Mouse (Mus musculus) frontal cortex, adult 2 months (tissue): Measurements from ENCODE around the gene Lrrc4b. TPM values are rescaled to one million over a fixed set of nuclear protein-coding genes. Genes with fewer than 3 reads are reported as not detected.

Source experiments
- DNase-seq, 2 experiments: peaks; one replicate each; pipeline ENCODE4 v3.0.0; 2022; ENCODE audit warnings: low spot score in 1 of 2; ENCODE audit errors: extremely low spot score in 1 of 2
- polyA plus RNA-seq: library from polyadenylated mRNA; depleted of rRNA; stranded (reverse); fragments of >200 nt; gene quantifications from 2 replicates; pipeline ENCODE4 v1.2.3, GENCODE M21; 2012

Gene Lrrc4b
- polyA plus RNA-seq, 1 experiment, result 230 TPM

DNA sequence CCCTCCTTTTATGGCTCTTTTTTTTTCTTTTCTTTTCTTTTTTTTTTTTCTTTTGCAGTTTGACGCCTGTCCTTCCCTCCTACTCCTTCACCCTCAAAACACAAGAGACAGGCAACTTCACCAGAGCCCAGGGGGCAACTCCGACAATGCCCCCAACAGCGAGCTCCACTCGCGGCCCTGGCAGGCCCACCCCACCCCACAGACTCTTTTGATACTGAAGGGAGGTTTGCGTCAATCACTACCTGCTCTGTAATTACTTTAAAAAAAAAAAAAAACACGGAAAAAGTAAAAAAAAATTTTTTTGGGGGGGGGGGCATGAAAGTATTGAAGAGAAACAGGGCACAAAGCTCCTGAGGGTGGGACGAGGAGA lies 34.2 kb downstream of the Lrrc4b start:
- DNase-seq, result no peak

DNA sequence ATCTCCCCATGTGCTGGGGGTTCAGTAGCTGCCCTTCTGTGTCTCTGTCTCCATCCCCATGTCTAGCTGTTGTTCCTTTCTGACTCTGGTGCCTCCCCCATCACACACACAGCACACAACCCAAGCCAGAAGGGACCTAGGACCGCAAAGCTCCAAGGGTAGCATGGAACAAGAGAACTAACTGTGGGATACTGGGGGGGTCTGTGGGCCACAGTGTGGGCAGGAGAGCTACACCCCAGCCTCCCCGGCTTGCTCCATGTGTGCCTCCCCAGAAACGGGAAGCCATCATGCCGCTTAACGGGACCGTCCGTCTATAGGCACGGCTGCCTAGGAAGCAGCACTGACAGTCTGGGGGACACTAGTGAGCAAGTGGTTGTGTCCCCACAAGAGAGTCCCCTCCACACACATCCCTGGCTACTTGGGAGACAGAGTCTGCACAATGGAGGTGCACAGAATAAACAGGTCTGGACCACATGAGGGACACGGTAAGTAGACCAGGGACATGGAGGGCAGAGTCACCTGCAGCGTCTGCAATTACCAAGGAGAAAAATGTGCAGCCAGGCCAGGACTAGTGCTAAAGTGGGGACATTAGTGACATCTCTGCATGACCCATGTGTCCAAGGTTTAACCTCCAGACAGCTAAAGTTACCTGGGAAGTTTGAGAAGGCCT lies 34.9 kb downstream of the Lrrc4b start:
- no peak for DNase-seq

DNA sequence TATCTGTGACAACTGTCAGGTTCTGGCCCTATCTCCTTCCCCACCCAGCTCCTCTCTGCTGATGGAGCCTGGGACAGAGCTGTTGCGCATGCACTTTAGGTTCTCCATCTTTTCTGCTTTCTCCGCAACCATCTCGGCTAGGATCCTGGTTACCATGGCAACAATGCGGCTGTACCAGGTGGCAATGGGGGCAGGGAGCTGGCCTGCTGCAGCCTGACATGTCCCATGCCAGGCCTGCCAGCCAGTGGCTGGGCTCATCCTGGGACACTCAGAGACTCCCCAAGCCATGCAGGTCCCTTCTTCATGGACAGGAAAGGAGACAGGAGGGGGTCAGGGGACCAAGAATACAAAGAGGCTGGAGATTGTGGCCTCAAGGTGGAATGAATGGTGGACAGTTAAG lies 35.7 kb downstream of the Lrrc4b start:
- DNase-seq, result peak; percentile 83 to 91

DNA sequence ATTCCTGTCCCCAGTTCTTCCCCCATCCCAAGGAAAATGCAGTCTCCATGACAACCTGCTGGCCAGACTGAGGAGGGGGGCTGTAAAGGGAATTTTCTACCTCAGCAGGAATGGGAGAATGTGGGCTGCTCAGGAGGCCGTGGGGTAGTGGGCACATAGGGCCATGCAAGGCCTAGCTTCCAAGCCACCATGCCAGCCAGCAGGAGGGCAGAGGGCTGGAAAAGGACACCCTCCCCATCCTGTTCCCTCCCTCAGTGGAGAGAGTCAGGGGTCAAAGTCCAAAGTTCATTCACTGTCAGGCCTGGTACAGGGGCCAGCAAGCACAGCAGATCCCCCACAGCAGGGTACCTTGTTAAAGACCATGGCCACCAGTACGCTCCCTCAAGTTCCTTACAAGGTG lies 36.3 kb downstream of the Lrrc4b start, which contains the start of gene Aspdh:
Gene Aspdh (plus strand): TSS at position 281 of the 400 bp plus-strand sequence.
- no peak for DNase-seq

GRCm38 (mm10) chr7:44466006-44466887 lies 37.4 kb downstream of the Lrrc4b start:
- no peak for DNase-seq

DNA sequence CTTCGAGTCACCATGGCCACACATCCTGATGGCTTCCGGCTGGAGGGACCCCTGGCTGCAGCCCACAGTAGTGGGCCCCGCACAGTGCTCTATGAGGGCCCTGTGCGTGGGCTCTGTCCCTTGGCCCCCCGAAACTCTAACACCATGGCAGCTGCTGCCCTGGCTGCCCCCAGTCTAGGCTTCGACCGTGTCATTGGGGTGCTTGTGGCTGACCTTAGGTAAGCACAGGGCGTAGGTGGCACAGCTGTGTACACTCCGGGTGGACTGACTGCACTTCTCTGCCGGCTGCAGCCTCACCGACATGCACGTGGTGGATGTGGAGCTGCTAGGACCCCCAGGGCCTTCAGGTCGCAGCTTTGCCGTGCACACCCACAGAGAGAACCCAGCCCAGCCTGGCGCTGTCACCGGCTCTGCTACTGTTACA lies 38.1 kb downstream of the Lrrc4b start:
- no peak for DNase-seq

GRCm38 (mm10) chr7:44467811-44468411 lies 39.1 kb downstream of the Lrrc4b start, which contains the start of gene Josd2:
Josd2 (plus strand) TSS chr7:44467980.
- DNase-seq, result peak; percentile 98 to 99

DNA sequence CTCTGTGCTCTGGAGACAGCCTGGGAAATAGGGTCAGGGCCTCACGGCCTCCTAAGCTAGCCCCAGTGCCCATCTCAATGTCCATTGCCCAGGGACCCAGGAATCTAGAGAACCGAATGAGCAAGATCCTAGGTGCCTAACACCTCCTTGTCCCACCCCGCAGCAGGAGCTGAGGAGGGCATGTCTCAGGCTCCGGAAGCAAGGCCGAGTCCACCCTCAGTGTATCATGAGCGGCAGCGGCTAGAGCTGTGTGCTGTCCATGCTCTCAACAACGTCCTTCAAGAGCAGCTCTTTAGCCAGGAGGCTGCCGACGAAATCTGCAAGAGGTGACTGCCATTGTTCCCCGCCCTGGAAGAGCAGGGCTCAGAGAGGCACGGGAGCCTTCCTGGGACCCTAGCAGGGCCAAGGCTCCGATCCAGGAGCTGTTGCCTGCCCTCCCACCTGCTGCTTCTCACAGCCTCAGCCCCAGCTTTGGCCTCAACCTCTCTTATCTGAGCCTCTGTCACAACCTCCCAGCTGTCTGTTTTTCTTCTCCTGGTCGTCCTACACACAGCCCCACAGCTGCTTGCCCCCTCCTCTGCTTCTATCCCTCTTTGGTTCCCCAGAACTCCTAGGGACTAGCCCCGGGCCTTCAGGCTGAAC lies 39.9 kb downstream of the Lrrc4b start:
- no peak for DNase-seq

- DNase-seq, result no peak
Measured at GRCm38 (mm10) chr7:44469677-44470675, 41.2 kb downstream of the Lrrc4b start.

DNA sequence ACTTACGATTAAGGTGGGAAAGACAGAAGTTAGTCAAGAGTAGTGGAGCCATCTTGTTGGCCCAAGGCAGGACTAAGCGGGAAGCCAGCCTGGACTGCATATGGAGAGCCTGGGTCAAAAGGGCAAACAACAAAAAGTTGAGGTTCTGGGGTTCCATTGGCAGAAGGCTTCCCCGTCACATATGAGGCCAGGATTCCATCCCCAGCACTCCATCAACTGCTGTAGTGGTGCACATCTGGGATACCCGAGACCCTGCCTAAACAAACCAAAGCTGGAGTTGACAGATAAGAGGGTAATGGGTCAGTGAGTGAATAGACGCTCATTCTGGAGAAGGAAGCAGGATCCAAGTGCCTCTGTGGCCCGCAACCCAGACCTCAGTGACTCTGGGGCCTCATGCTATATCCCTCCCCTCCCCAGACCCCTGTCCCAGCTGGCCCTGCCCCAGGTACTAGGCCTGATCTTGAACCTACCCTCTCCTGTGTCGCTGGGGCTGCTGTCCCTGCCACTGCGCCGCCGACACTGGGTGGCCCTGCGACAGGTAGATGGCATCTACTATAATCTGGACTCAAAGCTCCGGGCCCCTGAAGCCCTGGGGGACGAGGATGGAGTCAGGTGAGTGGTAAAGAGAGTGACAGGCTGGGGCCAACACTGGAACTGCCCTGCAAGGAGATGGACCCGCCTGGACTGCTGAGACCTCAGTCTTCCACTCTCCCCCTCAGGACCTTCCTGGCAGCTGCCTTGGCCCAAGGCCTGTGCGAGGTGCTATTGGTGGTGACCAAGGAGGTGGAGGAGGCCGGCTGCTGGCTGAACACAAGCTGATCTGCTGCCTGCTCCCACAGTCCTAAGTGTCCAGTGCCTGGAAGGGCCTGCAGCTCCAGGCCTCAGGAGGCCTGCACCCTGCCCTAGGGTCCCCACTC lies 42.1 kb downstream of the Lrrc4b start:
- DNase-seq, result no peak

DNA sequence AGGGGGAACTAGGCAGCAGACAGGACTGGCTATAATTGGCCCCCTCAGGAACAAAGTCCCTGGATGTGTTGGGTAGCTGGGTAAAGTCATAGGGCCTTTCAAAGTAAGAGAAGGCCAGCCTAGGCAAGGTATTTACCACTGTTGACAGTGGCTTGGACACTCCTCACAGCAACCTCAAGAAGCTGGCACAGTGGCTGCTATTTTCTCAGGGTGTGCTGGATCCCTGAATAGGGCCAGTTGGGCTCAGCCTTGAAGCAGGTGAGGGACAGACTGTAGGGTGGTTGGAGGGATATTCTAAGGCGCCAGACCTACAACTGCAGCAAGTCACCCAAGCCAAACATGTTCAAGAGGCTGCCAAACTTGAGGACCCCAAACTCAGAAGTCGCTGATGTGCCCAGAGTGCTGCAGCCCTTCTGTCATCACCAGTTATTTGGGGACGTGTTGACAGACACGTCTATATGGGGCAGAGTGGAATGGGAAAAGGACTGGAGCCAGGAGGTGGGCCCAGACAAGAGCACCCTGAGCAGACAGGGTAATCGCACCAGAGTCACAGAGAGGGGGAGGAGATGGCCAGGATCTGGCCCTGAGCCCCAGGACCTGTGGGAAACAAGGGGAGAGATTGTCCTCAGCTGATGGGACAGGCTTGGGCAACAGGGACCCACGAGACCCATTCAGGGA lies 43.2 kb downstream of the Lrrc4b start:
- no peak for DNase-seq

GRCm38 (mm10) chr7:44472558-44472885 lies 43.7 kb downstream of the Lrrc4b start:
- DNase-seq, result no peak

DNA sequence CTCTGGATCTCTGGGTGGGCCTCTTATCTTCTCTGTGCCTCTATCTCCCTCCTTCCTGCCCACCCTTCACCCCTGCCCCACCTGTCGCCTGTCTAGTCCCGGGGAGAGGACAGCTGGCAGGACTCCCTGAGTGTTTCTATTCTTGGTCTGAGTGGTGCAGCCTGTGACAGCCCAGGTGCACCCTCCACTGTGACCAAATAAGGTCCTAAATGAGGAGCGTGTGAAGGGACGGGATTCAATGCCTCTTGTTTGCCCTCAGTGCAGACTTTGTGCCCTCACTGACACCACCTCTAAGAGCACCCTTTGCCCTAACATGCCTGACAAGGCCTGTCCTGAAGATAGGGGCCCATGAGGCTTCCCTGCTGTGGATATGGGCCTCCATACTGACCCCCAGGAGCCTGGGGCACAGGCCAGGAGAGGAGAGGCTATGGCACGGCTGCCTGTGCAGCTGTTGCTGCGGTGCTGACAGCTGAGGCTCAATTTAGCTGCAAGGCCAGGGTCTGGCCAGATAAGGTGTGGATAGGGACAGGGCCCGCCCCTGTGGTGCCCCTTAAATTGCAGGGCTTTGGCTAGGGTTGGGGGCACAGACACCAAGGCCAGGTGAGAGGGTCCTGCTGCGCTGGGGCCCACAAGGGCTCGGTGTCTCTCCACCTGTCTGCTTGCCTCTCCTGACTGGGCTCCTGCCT lies 44.3 kb downstream of the Lrrc4b start:
- no peak for DNase-seq

- peak; percentile 73 to 74 for DNase-seq
Measured at GRCm38 (mm10) chr7:44474419-44474818, 45.6 kb downstream of the Lrrc4b start.

DNA sequence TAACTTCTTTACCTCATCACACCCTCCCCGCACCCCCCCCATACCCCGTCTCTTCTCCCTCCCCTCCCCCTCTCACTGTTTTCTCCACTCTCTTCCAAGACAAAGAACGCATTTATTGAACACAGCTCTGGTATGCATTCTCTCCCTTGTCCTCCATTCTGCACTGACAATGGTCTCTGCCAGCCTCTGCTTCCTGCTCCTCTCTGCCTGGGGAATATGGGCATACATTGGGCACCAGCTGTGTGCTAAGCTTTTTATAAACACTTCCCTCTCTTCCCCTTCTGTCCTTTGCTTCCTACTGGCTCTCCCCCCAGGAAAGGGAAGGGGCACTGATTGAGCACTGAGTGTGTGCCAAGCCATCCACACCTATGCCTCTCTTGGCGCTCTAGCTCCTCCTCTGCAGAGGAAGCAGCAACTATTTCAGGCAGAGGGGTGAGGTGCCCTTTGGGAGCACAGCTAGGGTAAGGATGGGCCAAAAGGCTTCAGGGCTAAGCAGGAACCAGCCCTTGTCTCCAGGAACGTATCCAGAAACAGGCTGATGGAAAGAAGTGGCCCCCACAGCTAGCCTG lies 46.3 kb downstream of the Lrrc4b start:
- DNase-seq, result no peak

GRCm38 (mm10) chr7:44482836-44483435 lies 54.1 kb downstream of the Lrrc4b start:
- DNase-seq, result no peak

- no peak for DNase-seq
Measured at GRCm38 (mm10) chr7:44484109-44484508, 55.3 kb downstream of the Lrrc4b start.
